ENCODE assay signal across 9 mouse cellular contexts in genomic region chr19:6933436-6934194, GRCm38 (mm10). TPM values are rescaled to one million over a fixed set of nuclear protein-coding genes. Genes with fewer than 3 reads are reported as not detected.
DNase-seq lines count a peak whose midpoint lies in the region; ATAC-seq and TF ChIP-seq lines count a peak whose summit lies in the region.
"Had no signal": no experiment of that assay in that cellular context is flagged by ENCODE, and none has a peak within 500 bp of the region (broad histone marks: within the 10 kb centered on the region; RNA-seq: fewer than 3 reads in every experiment).

No protein-coding gene starts in this region.

- no peak for TF ChIP-seq CTCF in forebrain, postnatal 0 days (IDR thresholded peaks at IDR 0.05; ENCODE audit: low read depth)
- no peak for TF ChIP-seq CTCF in midbrain, postnatal 0 days (IDR thresholded peaks at IDR 0.05)

- H3K4me2 ChIP-seq in heart, embryonic 13.5 days: peak overlapping the region; percentile 86
- H3K4me2 ChIP-seq in forebrain, postnatal 0 days (ENCODE audit: low read depth): peak overlapping the region; percentile 67
- peak overlapping the region; percentile 83 for H3K4me2 ChIP-seq in midbrain, postnatal 0 days (ENCODE audit: low read depth, low read length, poor library complexity, severe bottlenecking)

- DNase-seq in heart, postnatal 25 days (ENCODE audit: low spot score): no peak
- peak; percentile 58 for DNase-seq in forebrain, postnatal 0 days
- peak; percentile 48 to 75 for DNase-seq in left cerebral cortex, postnatal 10 days (ENCODE audit: extremely low spot score in 1 of 2, low spot score in 2 of 2)
- peak; percentile 63 for DNase-seq in midbrain, postnatal 0 days (ENCODE audit: low spot score)
- DNase-seq in embryo, embryonic 10.5 days (ENCODE audit: low spot score): no peak
- no peak for DNase-seq in gastrocnemius, postnatal 14 days

- peaks cover 13% of the 10 kb centered on the region for H3K4me1 ChIP-seq in heart, embryonic 13.5 days
- peaks cover 12% of the 10 kb centered on the region; the same call in 1 of the 2 replicates for H3K4me1 ChIP-seq in brown adipose tissue, adult 24 weeks (ENCODE audit: control insufficient read depth, insufficient read depth, insufficient read length, low read length)
- H3K4me1 ChIP-seq in forebrain, postnatal 0 days (ENCODE audit: insufficient read depth): 0 out of 2 replicates have a peak, but pooled peaks cover 4% of the 10 kb centered on the region
- H3K4me1 ChIP-seq in midbrain, postnatal 0 days (ENCODE audit: insufficient read depth, low read length): 0 out of 2 replicates have a peak, but pooled peaks cover 6% of the 10 kb centered on the region

- whole genome bisulfite sequencing in heart, embryonic 13.5 days: 4% methylated on average over 58 of the region's 58 CpGs
- WGBS in forebrain, postnatal 0 days: 4% methylated on average over 58 of the region's 58 CpGs
- WGBS in midbrain, postnatal 0 days: 3% methylated on average over 56 of the region's 58 CpGs

- no peak for ATAC-seq in heart, embryonic 13.5 days (ENCODE audit: extremely low read depth, insufficient number of reproducible peaks, low FRiP score, low TSS enrichment)
- ATAC-seq in forebrain, postnatal 0 days: peak; percentile 82
- ATAC-seq in midbrain, postnatal 0 days (ENCODE audit: low FRiP score): peak; percentile 64

- H3K4me3 ChIP-seq in heart, embryonic 13.5 days: peak overlapping the region; percentile 56
- peak overlapping the region; percentile 47 for H3K4me3 ChIP-seq in brown adipose tissue, adult 24 weeks (ENCODE audit: insufficient read depth, low read depth, low read length)
- peak overlapping the region; percentile 41 for H3K4me3 ChIP-seq in forebrain, postnatal 0 days (ENCODE audit: low read depth, low read length)
- peak overlapping the region; percentile 51 for H3K4me3 ChIP-seq in midbrain, postnatal 0 days (ENCODE audit: low read depth, low read length)

- no peaks in the 10 kb centered on the region for H3K9me3 ChIP-seq in heart, embryonic 13.5 days
- H3K9me3 ChIP-seq in forebrain, postnatal 0 days (ENCODE audit: low read length): no peaks in the 10 kb centered on the region
- H3K9me3 ChIP-seq in midbrain, postnatal 0 days (ENCODE audit: low read length): no peaks in the 10 kb centered on the region

- H3K36me3 ChIP-seq in heart, embryonic 13.5 days: 0 out of 2 replicates have a peak, but pooled peaks cover 4% of the 10 kb centered on the region
- H3K36me3 ChIP-seq in forebrain, postnatal 0 days (ENCODE audit: insufficient read depth): 0 out of 2 replicates have a peak, but pooled peaks cover 4% of the 10 kb centered on the region
- peaks cover 8% of the 10 kb centered on the region for H3K36me3 ChIP-seq in midbrain, postnatal 0 days (ENCODE audit: insufficient read depth, low read length)

- intact Hi-C loops in heart, postnatal 25 days (cut with DNase I): no loop called here
- intact Hi-C loops in left cerebral cortex, postnatal 10 days (cut with DNase I): no loop called here
- intact Hi-C loops in gastrocnemius, postnatal 14 days (cut with DNase I; ENCODE audit: low total_unique reads): no loop called here

- H3K9ac ChIP-seq in heart, embryonic 13.5 days: peak overlapping the region; percentile 80
- H3K9ac ChIP-seq in forebrain, postnatal 0 days: peak overlapping the region; percentile 44
- H3K9ac ChIP-seq in midbrain, postnatal 0 days (replicated peaks; ENCODE audit: low read length, poor library complexity, severe bottlenecking): peak overlapping the region; percentile 62

- H3K27ac ChIP-seq in heart, embryonic 13.5 days (replicated peaks): no peak overlapping the region
- no peak overlapping the region for H3K27ac ChIP-seq in brown adipose tissue, adult 24 weeks (replicated peaks; ENCODE audit: low read depth, low read length)
- no peak overlapping the region for H3K27ac ChIP-seq in forebrain, postnatal 0 days (ENCODE audit: low read depth, low read length)
- H3K27ac ChIP-seq in midbrain, postnatal 0 days (ENCODE audit: low read depth, low read length): 0 out of 2 replicates have a peak overlapping the region, but pooled peaks have one; percentile 32
- H3K27ac ChIP-seq: macrophage had no signal

- H3K27me3 ChIP-seq in heart, embryonic 13.5 days (replicated peaks): peaks cover 82% of the 10 kb centered on the region
- peaks cover 27% of the 10 kb centered on the region for H3K27me3 ChIP-seq in forebrain, postnatal 0 days (ENCODE audit: insufficient read depth, low read length)
- peaks cover 40% of the 10 kb centered on the region for H3K27me3 ChIP-seq in midbrain, postnatal 0 days (ENCODE audit: insufficient read depth, low read length)

RNA-seq across cellular contexts. Expression of gene Kcnk4, which starts 0.7 kb away (rescaled TPM):
- 0.18 and 0.44 TPM in 2 replicates for polyA plus RNA-seq in heart, embryonic 13.5 days (2015; fragmentation: Nextera tagmentation; extraction: Ambion mirVana)
- total RNA-seq in heart, postnatal 25 days (2021): under 1 TPM; 0.20 to 0.36 TPM
- polyA plus RNA-seq in brown adipose tissue, adult 24 weeks (2012; ENCODE audit: insufficient read depth, insufficient read length, missing spikeins): 1.6 and 1.8 TPM in 2 replicates
- total RNA-seq in forebrain, postnatal 0 days (2014; rRNA removed): 8.8 and 12.7 TPM in 2 replicates
- 8.6 and 8.7 TPM in 2 replicates for polyA plus RNA-seq in forebrain, postnatal 0 days (2015; fragmentation: Nextera tagmentation; extraction: Ambion mirVana)
- total RNA-seq in left cerebral cortex, postnatal 10 days (2021): 10 to 100 TPM; 36.6 to 38.1 TPM
- 7.9 and 13.6 TPM in 2 replicates for total RNA-seq in midbrain, postnatal 0 days (2014; rRNA removed)
- 17.8 and 18.0 TPM in 2 replicates for polyA plus RNA-seq in midbrain, postnatal 0 days (2015; fragmentation: Nextera tagmentation; extraction: Ambion mirVana)
- not detected for total RNA-seq in gastrocnemius, postnatal 14 days (2021)
- polyA plus RNA-seq: macrophage had no signal

RNA-seq across cellular contexts. Expression of gene Bad, which starts 8.0 kb away (rescaled TPM):
- 56.9 and 59.8 TPM in 2 replicates for polyA plus RNA-seq in heart, embryonic 13.5 days (2015; fragmentation: Nextera tagmentation; extraction: Ambion mirVana)
- total RNA-seq in heart, postnatal 25 days (2021): 10 to 100 TPM; 24.4 to 27.3 TPM
- polyA plus RNA-seq in brown adipose tissue, adult 24 weeks (2012; ENCODE audit: insufficient read depth, insufficient read length, missing spikeins): 47.1 and 49.4 TPM in 2 replicates
- 56.5 and 94.9 TPM in 2 replicates for total RNA-seq in forebrain, postnatal 0 days (2014; rRNA removed)
- 95.3 and 111 TPM in 2 replicates for polyA plus RNA-seq in forebrain, postnatal 0 days (2015; fragmentation: Nextera tagmentation; extraction: Ambion mirVana)
- 10 to 100 TPM; 40.4 to 42.8 TPM for total RNA-seq in left cerebral cortex, postnatal 10 days (2021)
- 50.3 and 55.9 TPM in 2 replicates for total RNA-seq in midbrain, postnatal 0 days (2014; rRNA removed)
- 91.6 and 104 TPM in 2 replicates for polyA plus RNA-seq in midbrain, postnatal 0 days (2015; fragmentation: Nextera tagmentation; extraction: Ambion mirVana)
- 10 to 100 TPM; 14.2 to 14.6 TPM for total RNA-seq in gastrocnemius, postnatal 14 days (2021)

RNA-seq across cellular contexts. Expression of gene Catsperz, which starts 8.4 kb away (rescaled TPM):
- polyA plus RNA-seq in heart, embryonic 13.5 days (2015; fragmentation: Nextera tagmentation; extraction: Ambion mirVana): 1.7 and 3.6 TPM in 2 replicates
- total RNA-seq in heart, postnatal 25 days (2021): not detected
- polyA plus RNA-seq in brown adipose tissue, adult 24 weeks (2012; ENCODE audit: insufficient read depth, insufficient read length, missing spikeins): not detected in 2 replicates
- 0.71 and 1.6 TPM in 2 replicates for total RNA-seq in forebrain, postnatal 0 days (2014; rRNA removed)
- polyA plus RNA-seq in forebrain, postnatal 0 days (2015; fragmentation: Nextera tagmentation; extraction: Ambion mirVana): 1.2 and 2.4 TPM in 2 replicates
- total RNA-seq in left cerebral cortex, postnatal 10 days (2021): 10 to 100 TPM; 14.0 to 20.6 TPM
- 0.52 and 1.1 TPM in 2 replicates for total RNA-seq in midbrain, postnatal 0 days (2014; rRNA removed)
- polyA plus RNA-seq in midbrain, postnatal 0 days (2015; fragmentation: Nextera tagmentation; extraction: Ambion mirVana): 2.1 and 3.0 TPM in 2 replicates
- total RNA-seq in gastrocnemius, postnatal 14 days (2021): not detected
- polyA plus RNA-seq: macrophage had no signal

RNA-seq across cellular contexts. Expression of gene Gpr137, which starts 8.7 kb away (rescaled TPM):
- polyA plus RNA-seq in heart, embryonic 13.5 days (2015; fragmentation: Nextera tagmentation; extraction: Ambion mirVana): 18.6 and 19.6 TPM in 2 replicates
- 10 to 100 TPM; 35.0 to 38.8 TPM for total RNA-seq in heart, postnatal 25 days (2021)
- polyA plus RNA-seq in brown adipose tissue, adult 24 weeks (2012; ENCODE audit: insufficient read depth, insufficient read length, missing spikeins): 31.2 and 45.5 TPM in 2 replicates
- total RNA-seq in forebrain, postnatal 0 days (2014; rRNA removed): 65.4 and 75.2 TPM in 2 replicates
- 68.5 and 77.6 TPM in 2 replicates for polyA plus RNA-seq in forebrain, postnatal 0 days (2015; fragmentation: Nextera tagmentation; extraction: Ambion mirVana)
- 10 to 100 TPM; 78.7 to 79.5 TPM for total RNA-seq in left cerebral cortex, postnatal 10 days (2021)
- total RNA-seq in midbrain, postnatal 0 days (2014; rRNA removed): 88.5 and 101 TPM in 2 replicates
- polyA plus RNA-seq in midbrain, postnatal 0 days (2015; fragmentation: Nextera tagmentation; extraction: Ambion mirVana): 77.6 and 78.8 TPM in 2 replicates
- 1 to 10 TPM; 8.9 to 9.9 TPM for total RNA-seq in gastrocnemius, postnatal 14 days (2021)

RNA-seq across cellular contexts. Expression of gene Esrra, which starts 12.0 kb away (rescaled TPM):
- polyA plus RNA-seq in heart, embryonic 13.5 days (2015; fragmentation: Nextera tagmentation; extraction: Ambion mirVana): 30.4 and 33.0 TPM in 2 replicates
- 100 to 1,000 TPM; 146 to 156 TPM for total RNA-seq in heart, postnatal 25 days (2021)
- polyA plus RNA-seq in brown adipose tissue, adult 24 weeks (2012; ENCODE audit: insufficient read depth, insufficient read length, missing spikeins): 86.4 and 123 TPM in 2 replicates
- 42.6 and 43.0 TPM in 2 replicates for total RNA-seq in forebrain, postnatal 0 days (2014; rRNA removed)
- polyA plus RNA-seq in forebrain, postnatal 0 days (2015; fragmentation: Nextera tagmentation; extraction: Ambion mirVana): 6.4 and 8.4 TPM in 2 replicates
- total RNA-seq in left cerebral cortex, postnatal 10 days (2021): 10 to 100 TPM; 41.4 to 43.5 TPM
- 31.6 and 40.7 TPM in 2 replicates for total RNA-seq in midbrain, postnatal 0 days (2014; rRNA removed)
- polyA plus RNA-seq in midbrain, postnatal 0 days (2015; fragmentation: Nextera tagmentation; extraction: Ambion mirVana): 7.2 and 7.3 TPM in 2 replicates
- 10 to 100 TPM; 47.7 to 52.0 TPM for total RNA-seq in gastrocnemius, postnatal 14 days (2021)

Comparison
In these comparisons a context has a peak if more than half of its experiments do, and no peak if none do; other contexts are left out.
1. DNase-seq: peak in forebrain, postnatal 0 days (single experiment), left cerebral cortex, postnatal 10 days (2 of 2) and midbrain, postnatal 0 days (single experiment); none in heart, postnatal 25 days (single experiment), embryo, embryonic 10.5 days (single experiment) and gastrocnemius, postnatal 14 days (single experiment).
2. Peak in every context shown above with its lines, with median percentiles within 50 percentile points of each other: H3K4me2 ChIP-seq, H3K4me3 ChIP-seq and H3K9ac ChIP-seq.